Mouse (Mus musculus) MEL (cell line): ENCODE results near the gene Bmt2.

Experiments
- EP300 ChIP-seq, 2 experiments: IDR thresholded peaks; 2 replicates each; pipeline ENCODE4 v1.6.1; 2011; ENCODE audit warnings: improper control_type of control experiment in 2 of 2, low read length in 2 of 2, low read depth in 1 of 2, mild to moderate bottlenecking in 1 of 2
- JUND ChIP-seq: IDR thresholded peaks from 2 replicates; pipeline ENCODE4 v1.6.1; 2011; ENCODE audit warnings: low read depth, mild to moderate bottlenecking, improper control_type of control experiment, low read length
- POLR2AphosphoS2 ChIP-seq: IDR thresholded peaks from 2 replicates; pipeline ENCODE4 v1.6.1; 2011; ENCODE audit warnings: low read length, improper control_type of control experiment

GRCm38 (mm10) chr6:13592729-13593345 lies 84.9 kb downstream of the Bmt2 start:
- TF ChIP-seq JUND: no peak
- TF ChIP-seq POLR2AphosphoS2: no peak
- peak; percentile 62 to 73 for TF ChIP-seq EP300 (IDR thresholded peaks at IDR 0.05; ENCODE audit: low read depth in 1 of 2, low read length in 2 of 2)
